Mouse (Mus musculus) effector memory CD4-positive, alpha-beta T cell, adult 7 months (primary cell): ENCODE results near the gene Siglecg. TPM values are rescaled to one million over a fixed set of nuclear protein-coding genes. Genes with fewer than 3 reads are reported as not detected.

Experiments used
- polyA plus RNA-seq: library from polyadenylated mRNA; unstranded; fragments of 100-300 nt; shearing (Covaris generic); gene quantifications from one replicate; pipeline ENCODE4 v1.2.1, GENCODE M21; 2017

Gene Siglecg
- 0.24 TPM for polyA plus RNA-seq

DNA sequence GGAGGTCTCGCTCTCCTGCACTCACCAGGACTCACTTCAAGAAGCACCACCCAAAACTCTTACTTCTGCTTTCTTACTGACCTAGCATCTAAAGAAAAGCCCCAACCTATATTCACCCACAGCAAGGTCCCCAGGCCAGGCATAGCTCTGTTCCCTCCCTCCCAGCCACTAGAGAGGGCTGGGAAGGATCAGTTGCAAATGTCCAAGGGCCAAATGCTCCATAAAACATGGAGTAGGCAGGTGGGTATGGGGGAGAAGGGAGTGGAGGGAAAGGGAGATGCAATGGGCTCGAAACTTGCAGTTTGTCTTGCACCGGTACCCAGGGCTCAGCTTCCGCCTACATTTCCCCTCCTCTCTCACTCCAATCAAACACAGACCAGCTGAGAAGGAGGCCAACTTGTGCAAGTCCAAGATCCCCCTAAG lies at the start of gene Siglecg:
TSS of gene Siglecg (plus strand) at position 74 of the 423 bp plus-strand sequence.

DNA sequence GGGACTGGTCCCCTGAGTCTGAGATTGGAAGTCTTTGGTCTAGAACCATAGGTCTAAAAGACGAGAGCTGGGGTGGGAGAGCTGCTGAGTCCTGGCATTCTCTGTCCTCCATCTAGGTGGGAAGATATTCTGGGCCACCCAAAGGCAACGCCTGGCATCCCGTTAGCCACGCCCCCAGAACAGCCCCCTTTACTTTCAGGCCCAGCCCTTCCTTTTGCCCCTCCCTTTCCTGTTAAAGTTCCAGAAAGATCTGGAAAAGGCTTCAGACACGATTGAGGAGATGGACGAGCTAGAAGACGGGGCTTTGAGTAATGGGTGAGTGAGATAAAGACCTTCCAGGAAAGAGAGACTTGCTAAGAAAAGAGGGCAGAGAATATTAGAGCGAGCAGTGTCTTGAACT lies 19.4 kb downstream of the Siglecg start, which contains the start of gene Lim2:
TSS of gene Lim2 (plus strand) at position 265 of the 400 bp plus-strand sequence.

DNA sequence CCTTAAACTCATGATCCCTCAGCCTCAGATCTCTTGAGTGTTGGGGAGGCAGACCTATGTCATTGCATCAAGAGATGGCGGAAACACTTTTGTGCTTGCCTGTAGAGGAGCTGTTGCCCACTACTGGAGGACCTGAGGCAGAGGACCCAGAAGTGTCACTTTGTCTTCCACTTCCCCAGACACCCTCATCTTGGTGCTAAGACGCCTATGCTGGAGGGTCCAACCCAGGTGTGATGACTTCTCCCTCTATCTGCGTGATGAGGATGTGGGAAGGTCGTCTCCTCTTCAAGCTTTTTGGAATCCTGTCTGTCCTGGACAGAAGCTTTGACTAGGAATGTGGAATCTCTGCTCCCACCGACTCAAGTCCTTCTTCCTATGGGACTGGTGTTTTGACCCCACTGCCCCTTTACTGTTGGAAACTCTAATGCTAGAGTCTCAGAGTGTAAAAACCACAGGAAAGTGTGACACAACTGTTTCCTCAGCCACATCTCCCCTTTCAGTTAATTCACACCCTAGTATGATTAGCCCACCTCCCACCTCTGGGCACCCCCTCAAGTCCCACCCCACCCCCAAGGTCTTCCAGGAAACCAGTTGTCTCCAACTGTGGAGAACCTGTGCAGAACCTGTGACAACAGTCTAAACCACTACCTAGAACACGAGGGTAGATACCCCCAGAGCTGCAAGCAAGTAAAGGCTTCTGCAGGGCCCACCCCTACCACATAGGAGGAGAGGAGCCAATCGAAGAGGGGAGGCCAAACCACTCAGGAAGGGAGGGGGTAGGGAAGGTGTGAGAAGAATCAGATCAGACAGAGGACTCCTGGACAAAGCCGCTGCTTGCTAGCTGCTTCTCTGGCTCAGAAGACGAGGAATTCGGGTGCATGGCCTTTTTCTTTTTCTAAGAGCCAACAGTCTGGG lies 28.6 kb downstream of the Siglecg start, which contains the start of gene Nkg7:
TSS of gene Nkg7 (plus strand) at position 733 of the 915 bp plus-strand sequence.

GRCm38 (mm10) chr7:43440482-43440881 lies 32.5 kb downstream of the Siglecg start, which contains the start of gene Cldnd2:
Cldnd2 (plus strand) TSS chr7:43440782.

GRCm38 (mm10) chr7:43443917-43444293 lies 35.9 kb downstream of the Siglecg start, which contains the start of the genes Etfb and Gm45233:
Etfb (plus strand) TSS chr7:43444083.
Gm45233 (plus strand) TSS chr7:43444128.

GRCm38 (mm10) chr7:43462851-43463250 lies 54.8 kb downstream of the Siglecg start, which contains the start of gene Vsig10l:
Vsig10l (plus strand) TSS chr7:43463151.

Other genes starting within 250 kb of the Siglecg start
- 19.3 TPM for gene Zfp715, start 94.9 kb upstream of the Siglecg start, polyA plus RNA-seq
- gene Siglecf, start 56.9 kb upstream of the Siglecg start, polyA plus RNA-seq: not detected
- gene Lim2, start 19.5 kb downstream of the Siglecg start, polyA plus RNA-seq: not detected
- gene Nkg7, start 28.9 kb downstream of the Siglecg start, polyA plus RNA-seq: 1,742 TPM
- gene Cldnd2, start 32.6 kb downstream of the Siglecg start, polyA plus RNA-seq: not detected
- gene Etfb, start 35.9 kb downstream of the Siglecg start, polyA plus RNA-seq: 73.5 TPM
- not detected for gene Gm45233, start 35.9 kb downstream of the Siglecg start, polyA plus RNA-seq
- gene Vsig10l, start 54.9 kb downstream of the Siglecg start, polyA plus RNA-seq: 5.9 TPM
- gene Iglon5, start 81.9 kb downstream of the Siglecg start, polyA plus RNA-seq: not detected
- not detected for gene 4931406B18Rik, start 97.7 kb downstream of the Siglecg start, polyA plus RNA-seq
- not detected for gene Cd33, start 136.2 kb downstream of the Siglecg start, polyA plus RNA-seq
- 1.8 TPM for gene Zfp658, start 154.1 kb downstream of the Siglecg start, polyA plus RNA-seq
- gene Zfp719, start 171.4 kb downstream of the Siglecg start, polyA plus RNA-seq: 6.4 TPM
- gene Zfp819, start 199.0 kb downstream of the Siglecg start, polyA plus RNA-seq: not detected
- not detected for gene Ceacam18, start 226.5 kb downstream of the Siglecg start, polyA plus RNA-seq